Mouse (Mus musculus) mature B cell (primary cell): ENCODE measurements around the gene Rtn4.
"Not testable (repeated sequence)": the region's sequence is repeated elsewhere in the genome, so short reads cannot be mapped to it uniquely, and the experiment has no call there.

Source experiments
- in situ Hi-C: fragments of 300-500 bp; cut with MboI; formaldehyde crosslinking; loops from 2 replicates; pipeline ENCODE4 v1.14.3; 2019

Gene Rtn4

DNA sequence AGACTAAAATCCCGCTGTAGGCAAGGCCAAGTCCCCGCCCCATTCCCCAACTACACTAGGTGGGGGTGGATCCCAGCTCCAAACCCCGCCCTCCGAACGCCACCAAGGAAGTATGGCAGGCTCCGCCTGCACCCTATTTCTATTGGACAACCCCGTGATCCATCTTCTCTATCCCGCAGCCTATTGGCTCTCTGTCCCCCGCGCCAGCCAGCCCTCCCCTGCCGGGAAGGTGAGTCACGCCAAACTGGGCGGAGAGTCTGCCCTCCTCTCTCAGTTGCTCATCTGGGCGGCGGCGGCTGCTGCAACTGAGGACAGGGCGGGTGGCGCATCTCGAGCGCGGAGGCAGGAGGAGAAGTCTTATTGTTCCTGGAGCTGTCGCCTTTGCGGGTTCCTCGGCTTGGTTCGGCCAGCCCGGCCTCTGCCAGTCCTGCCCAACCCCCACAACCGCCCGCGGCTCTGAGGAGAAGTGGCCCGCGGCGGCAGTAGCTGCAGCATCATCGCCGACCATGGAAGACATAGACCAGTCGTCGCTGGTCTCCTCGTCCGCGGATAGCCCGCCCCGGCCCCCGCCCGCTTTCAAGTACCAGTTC is at the start of gene Rtn4:
Rtn4 (plus strand) TSS at position 265 of the 590 bp plus-strand sequence.
- in situ Hi-C loops, result no loop called here

DNA sequence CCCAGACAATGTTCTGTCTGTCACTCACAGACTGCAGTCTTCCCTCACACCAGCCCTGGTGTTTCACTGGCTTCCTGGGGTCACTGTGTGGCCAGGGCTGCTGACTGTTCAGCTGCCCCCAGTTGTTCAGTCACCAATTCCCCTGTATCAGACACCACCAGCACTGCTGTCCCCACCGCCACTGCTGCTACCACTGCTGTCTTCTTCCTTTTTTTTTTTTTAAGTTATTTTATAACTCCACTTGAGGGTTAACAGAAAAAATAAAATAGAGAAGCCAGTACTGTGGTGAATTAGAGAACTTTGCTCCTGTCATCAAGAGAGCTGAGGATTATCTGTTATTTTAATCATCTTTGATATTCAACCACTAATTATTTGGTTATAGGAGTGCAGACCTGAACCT is 48.3 kb upstream of the Rtn4 start:
- in situ Hi-C loops, result no loop called here

- in situ Hi-C loops, result no loop called here
Observed at GRCm38 (mm10) chr11:29645411-29646066, 47.2 kb upstream of the Rtn4 start.

- in situ Hi-C loops, result no loop called here
Observed at GRCm38 (mm10) chr11:29647568-29648319, 45.0 kb upstream of the Rtn4 start.

DNA sequence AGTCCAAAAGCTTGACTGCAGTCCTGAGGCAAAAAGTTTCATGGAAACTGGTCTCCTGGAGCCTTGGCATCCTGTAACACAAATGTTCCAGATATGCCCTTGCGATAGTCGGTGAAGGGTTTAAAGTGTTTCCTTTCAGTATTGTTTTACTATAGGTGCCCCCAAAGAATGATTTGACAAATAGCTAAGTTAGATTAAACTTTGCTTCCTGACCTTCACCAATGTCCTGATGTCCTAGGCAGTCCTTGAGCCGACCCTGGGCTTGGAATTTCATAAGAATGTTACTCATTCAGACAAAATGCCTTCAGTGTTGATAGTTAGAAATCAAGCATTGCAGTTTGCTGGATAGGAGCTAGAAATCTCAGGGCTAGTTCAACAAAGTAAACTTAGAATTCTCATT is 37.4 kb upstream of the Rtn4 start:
- in situ Hi-C loops, result not testable (repeated sequence)

GRCm38 (mm10) chr11:29660740-29661139 is 32.0 kb upstream of the Rtn4 start:
- in situ Hi-C loops, result no loop called here

- in situ Hi-C loops, result no loop called here
Observed at GRCm38 (mm10) chr11:29667634-29668033, 25.1 kb upstream of the Rtn4 start.

- in situ Hi-C loops, result no loop called here
Observed at GRCm38 (mm10) chr11:29669706-29670105, 23.0 kb upstream of the Rtn4 start.

DNA sequence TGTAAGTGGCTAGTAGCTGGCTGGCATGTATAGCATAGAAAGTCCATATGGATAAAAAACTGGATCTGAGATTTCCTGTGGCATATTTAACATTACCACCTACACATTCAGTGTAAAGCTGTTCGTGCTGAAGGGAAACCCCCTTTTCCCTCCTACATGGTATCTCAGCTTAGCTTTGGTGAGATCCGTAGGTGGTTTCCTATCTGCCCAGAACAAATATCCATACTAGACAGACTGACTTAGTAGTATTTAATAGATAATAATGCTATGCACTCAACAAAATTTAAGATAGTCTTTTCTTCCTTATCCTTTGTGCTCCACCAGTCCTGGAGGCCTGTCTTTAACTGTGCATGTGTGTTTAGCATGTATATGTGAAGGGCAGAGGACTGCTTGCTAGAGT is 19.4 kb upstream of the Rtn4 start:
- in situ Hi-C loops, result no loop called here

DNA sequence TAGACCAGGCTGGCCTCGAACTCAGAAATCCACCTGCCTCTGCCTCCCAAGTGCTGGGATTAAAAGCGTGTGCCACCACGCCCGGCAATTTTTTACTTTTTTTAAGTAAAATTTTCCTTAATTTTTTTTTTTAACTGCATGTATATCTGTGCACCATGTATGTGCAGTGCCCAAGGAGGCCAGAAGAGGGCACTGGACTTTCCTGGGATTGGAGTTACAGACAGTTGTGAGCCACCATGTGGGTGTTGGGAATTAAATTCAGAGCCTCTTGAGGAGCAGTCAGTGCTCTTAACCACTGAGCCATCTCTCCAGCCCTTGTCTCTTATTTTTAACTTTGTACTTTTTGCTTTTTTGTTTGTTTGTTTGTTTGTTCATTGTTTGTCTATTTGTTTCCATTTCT is 16.0 kb upstream of the Rtn4 start:
- in situ Hi-C loops, result no loop called here

DNA sequence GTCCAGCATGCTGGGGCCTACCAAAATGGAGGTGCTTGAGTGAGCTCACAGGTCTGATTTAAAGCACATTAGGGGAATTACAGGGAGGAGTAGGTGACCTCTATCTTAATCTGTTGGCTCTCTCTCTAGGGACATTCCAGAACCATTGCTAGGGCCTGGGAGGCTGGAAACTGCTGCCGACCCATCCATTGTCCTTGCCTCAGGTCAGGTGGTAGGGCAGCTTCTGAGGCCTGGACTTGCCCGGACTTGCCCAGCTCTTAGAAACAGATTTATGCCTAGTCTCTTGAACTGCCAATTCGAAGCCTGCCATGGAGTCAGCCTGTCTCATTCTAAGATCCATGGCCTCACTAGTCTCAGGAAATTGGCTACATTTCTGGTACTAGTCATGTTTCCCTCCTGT is 12.8 kb upstream of the Rtn4 start:
- in situ Hi-C loops, result no loop called here

DNA sequence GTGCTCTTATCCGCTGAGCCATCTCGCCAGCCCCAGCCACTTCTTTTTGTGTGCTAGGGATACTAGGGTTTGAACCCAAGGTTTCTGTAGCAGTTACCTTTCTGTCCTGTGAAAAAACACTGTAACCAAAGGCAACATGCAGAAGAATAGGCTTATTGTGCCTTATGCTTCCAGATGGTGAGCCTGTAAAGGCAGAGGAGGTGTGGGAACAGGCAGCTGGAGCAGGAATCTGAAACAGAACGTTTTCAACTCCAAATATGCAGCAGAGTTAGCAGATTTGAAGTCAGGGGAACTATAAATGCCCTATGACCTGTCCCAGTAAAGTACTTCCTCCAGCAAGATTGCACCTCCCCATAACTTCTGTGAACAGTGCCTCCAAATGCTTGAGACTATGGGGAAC is 12.0 kb upstream of the Rtn4 start:
- in situ Hi-C loops, result no loop called here

GRCm38 (mm10) chr11:29684272-29684671 is 8.5 kb upstream of the Rtn4 start:
- in situ Hi-C loops, result no loop called here

- in situ Hi-C loops, result no loop called here
Observed at GRCm38 (mm10) chr11:29686176-29686575, 6.6 kb upstream of the Rtn4 start.

DNA sequence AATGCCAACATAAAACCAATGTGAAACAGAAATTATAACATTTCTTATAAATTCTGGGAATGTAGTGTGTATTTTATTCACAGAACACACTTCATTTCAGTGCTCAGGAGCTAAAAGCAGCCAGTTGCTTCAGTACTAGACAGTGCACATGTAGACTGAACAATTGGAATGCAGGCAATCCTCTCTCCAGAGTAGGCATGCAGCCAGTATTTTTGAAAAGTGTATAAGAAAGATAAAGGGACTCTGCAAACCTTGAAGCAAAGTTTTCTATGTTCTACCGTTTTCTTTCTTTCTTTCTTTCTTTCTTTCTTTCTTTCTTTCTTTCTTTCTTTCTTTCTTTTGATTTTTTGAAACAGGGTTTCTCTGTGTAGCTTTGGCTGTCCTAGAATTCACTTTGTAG is 1.2 kb upstream of the Rtn4 start:
- in situ Hi-C loops, result no loop called here

DNA sequence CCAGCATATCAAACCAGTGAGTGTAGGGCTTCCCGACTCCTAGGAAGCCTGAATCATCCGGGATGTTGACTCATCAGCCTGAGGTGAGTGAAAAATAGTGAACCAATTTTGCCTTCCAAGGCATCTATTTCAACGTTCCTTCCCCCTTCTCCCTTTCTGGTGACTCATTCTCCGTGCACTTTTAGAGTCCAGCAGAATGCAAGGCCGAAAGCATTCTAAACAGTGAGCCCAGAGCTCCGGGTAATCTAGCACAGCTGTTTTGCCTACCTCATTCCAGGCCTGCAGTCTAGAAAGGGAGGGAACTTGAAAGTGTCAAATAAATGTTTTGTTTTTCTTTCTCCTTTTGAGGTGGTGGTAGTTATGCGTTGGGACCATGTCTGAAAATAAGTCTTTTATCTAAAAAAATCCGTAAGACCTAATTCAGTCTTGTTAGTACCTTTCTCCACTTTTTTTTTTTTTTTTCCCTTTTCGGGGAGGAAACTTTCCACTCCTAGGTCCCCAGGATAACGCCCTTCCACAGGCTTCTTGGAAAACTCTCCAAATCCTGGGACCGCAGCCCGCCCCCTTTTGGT is 550 bp upstream of the Rtn4 start:
- in situ Hi-C loops, result no loop called here

GRCm38 (mm10) chr11:29693576-29694410 is 1.0 kb downstream of the Rtn4 start:
- in situ Hi-C loops, result no loop called here

DNA sequence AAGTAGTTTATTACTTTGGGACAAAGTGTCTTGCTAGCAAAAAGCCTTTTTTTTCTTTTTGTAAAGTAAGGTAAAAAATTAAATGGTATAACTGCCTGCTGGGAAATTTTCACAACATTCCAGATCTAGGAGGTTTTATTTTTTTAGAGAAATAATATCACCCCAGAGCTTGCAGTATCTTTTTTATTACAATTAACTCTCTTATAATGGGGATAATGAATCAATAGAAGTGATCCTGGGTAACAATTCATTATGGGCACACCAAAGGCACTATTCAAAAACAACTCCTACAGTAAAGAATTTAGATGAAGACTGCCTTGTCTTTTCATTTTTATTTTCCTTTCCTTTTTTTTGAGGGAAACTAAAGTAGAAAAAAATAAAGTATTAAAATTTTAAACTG is 2.0 kb downstream of the Rtn4 start:
- in situ Hi-C loops, result no loop called here

DNA sequence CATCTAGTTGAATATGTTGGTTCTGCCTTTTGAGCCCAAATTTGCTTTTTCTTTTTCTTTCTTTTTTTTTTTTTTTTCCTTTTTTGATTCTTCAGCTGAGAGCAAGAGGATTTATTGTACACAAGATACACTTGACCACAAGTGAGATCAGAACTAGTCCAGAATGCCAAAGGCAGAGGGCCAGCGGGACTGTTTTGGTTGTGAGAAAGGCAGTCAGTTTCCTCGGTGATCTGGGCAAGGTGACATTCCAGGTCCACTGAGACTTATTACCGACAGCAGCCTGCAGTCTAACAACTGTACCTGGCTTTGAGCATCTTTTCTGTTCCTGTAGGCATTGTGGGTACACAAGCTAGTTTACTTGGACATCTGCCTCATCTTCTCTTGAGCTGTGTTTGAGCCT is 10.0 kb downstream of the Rtn4 start:
- in situ Hi-C loops, result no loop called here

- in situ Hi-C loops, result no loop called here
Observed at GRCm38 (mm10) chr11:29705263-29705662, 12.5 kb downstream of the Rtn4 start.

GRCm38 (mm10) chr11:29706845-29707244 is 14.1 kb downstream of the Rtn4 start:
- in situ Hi-C loops, result no loop called here

- in situ Hi-C loops, result no loop called here
Observed at GRCm38 (mm10) chr11:29709512-29709911, 16.8 kb downstream of the Rtn4 start.
